Mouse (Mus musculus) neural tube, embryonic 15.5 days (tissue): Measurements from ENCODE around the gene Mtfr2. TPM values are rescaled to one million over a fixed set of nuclear protein-coding genes. Genes with fewer than 3 reads are reported as not detected.

Experiments used
- ATAC-seq: fragments of 200-750 bp; cut with Nextera tagmentation; 2 replicates; pipeline ENCODE4 v1.8.0; 2017; ENCODE audit warnings: mild to moderate bottlenecking, moderate TSS enrichment, moderate library complexity; ENCODE audit not compliant: low FRiP score
- H3K27ac ChIP-seq: fragments of 300-500 bp; sonication (generic); replicated peaks from 2 replicates; pipeline ENCODE4 v1.5.1; 2015; ENCODE audit warnings: mild to moderate bottlenecking, inconsistent platforms
- H3K27me3 ChIP-seq: fragments of 300-500 bp; sonication (generic); replicated peaks from 2 replicates; pipeline ENCODE4 v1.6.1; 2015; ENCODE audit warnings: inconsistent platforms
- H3K36me3 ChIP-seq: fragments of 300-500 bp; sonication (generic); 2 replicates; pipeline ENCODE4 v1.6.1; 2015; ENCODE audit warnings: inconsistent platforms
- H3K4me1 ChIP-seq: fragments of 300-500 bp; sonication (generic); 2 replicates; pipeline ENCODE4 v1.6.1; 2015; ENCODE audit warnings: inconsistent platforms
- H3K4me2 ChIP-seq: fragments of 300-500 bp; sonication (generic); 2 replicates; pipeline ENCODE4 v1.6.1; 2015; ENCODE audit warnings: inconsistent platforms, mild to moderate bottlenecking, moderate library complexity
- H3K4me3 ChIP-seq: fragments of 300-500 bp; sonication (generic); replicated peaks from 2 replicates; pipeline ENCODE4 v1.5.1; 2015; ENCODE audit warnings: mild to moderate bottlenecking, inconsistent platforms
- H3K9ac ChIP-seq: fragments of 300-500 bp; sonication (generic); replicated peaks from 2 replicates; pipeline ENCODE4 v1.6.1; 2015; ENCODE audit warnings: mild to moderate bottlenecking, inconsistent platforms
- H3K9me3 ChIP-seq: fragments of 300-500 bp; sonication (generic); replicated peaks from 2 replicates; pipeline ENCODE4 v1.6.1; 2016; ENCODE audit warnings: inconsistent platforms
- WGBS: fragments of 180-500 bp; shearing (Covaris S2); methylation state at CpG from one replicate; pipeline ENCODE4 v1.1.7; 2015; ENCODE audit warnings: mixed read lengths; 5-methylcytosine and 5-hydroxymethylcytosine counted together
- polyA plus RNA-seq: library from polyadenylated mRNA; unstranded; fragments of >200 nt; fragmentation: Nextera tagmentation; extraction: Ambion mirVana; gene quantifications from 2 replicates; pipeline ENCODE4 v1.2.1, GENCODE M21; 2015

Mtfr2 gene
- polyA plus RNA-seq, 1 experiment from 2014 or later: 0.31 TPM

DNA sequence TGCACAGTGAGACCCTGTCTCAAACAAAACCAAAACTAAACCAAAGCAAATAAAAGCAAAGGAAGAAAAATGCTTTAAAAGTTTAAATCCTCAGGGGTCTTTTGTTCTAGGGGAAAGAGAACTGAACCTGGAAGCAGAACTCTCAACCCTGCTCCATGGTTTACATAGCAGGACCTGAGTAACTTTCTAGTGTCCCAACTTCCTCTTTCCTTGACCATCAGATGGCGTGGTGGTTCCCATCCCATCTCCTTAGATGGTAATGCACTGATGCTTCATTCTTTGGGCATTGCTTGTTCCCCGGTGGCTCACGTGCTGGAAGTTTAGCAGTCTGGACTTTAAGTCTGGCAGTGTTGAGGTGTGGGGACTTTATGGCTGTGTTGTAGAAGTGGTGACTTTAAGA, 33.8 kb downstream of the Mtfr2 start:
- Histone ChIP-seq H3K27me3 (no peaks in the 10 kb centered on the region), H3K4me3 (no peak overlapping the region), H3K36me3 (no peaks in the 10 kb centered on the region), H3K9ac (no peak overlapping the region), H3K4me2 (no peak overlapping the region), H3K4me1 (peaks cover 11% of the 10 kb centered on the region; the same call in 1 of the 2 replicates), H3K27ac (no peak overlapping the region), H3K9me3 (no peaks in the 10 kb centered on the region)
- WGBS: 90% methylated on average over 3 of the region's 3 CpGs
- no peak for ATAC-seq

GRCm38 (mm10) chr10:20382807-20383419, 35.3 kb downstream of the Mtfr2 start:
- no peak overlapping the region for H3K4me3 ChIP-seq
- no peaks in the 10 kb centered on the region for H3K36me3 ChIP-seq
- H3K27me3 ChIP-seq: no peaks in the 10 kb centered on the region
- H3K9me3 ChIP-seq: no peaks in the 10 kb centered on the region
- peaks cover 11% of the 10 kb centered on the region; the same call in 1 of the 2 replicates for H3K4me1 ChIP-seq
- H3K27ac ChIP-seq: no peak overlapping the region
- no peak overlapping the region for H3K9ac ChIP-seq
- no peak overlapping the region for H3K4me2 ChIP-seq
- peak; percentile 84 for ATAC-seq
- WGBS: 70% methylated on average over 6 of the region's 6 CpGs

- Histone ChIP-seq H3K27me3 (no peaks in the 10 kb centered on the region), H3K4me2 (no peak overlapping the region), H3K9me3 (no peaks in the 10 kb centered on the region), H3K9ac (no peak overlapping the region), H3K36me3 (no peaks in the 10 kb centered on the region), H3K27ac (no peak overlapping the region), H3K4me3 (no peak overlapping the region), H3K4me1 (no peaks in the 10 kb centered on the region)
- no peak for ATAC-seq
- WGBS: 80% methylated on average over 3 of the region's 3 CpGs
These were observed 43.0 kb downstream of the Mtfr2 start for GRCm38 (mm10) chr10:20390568-20390967.

DNA sequence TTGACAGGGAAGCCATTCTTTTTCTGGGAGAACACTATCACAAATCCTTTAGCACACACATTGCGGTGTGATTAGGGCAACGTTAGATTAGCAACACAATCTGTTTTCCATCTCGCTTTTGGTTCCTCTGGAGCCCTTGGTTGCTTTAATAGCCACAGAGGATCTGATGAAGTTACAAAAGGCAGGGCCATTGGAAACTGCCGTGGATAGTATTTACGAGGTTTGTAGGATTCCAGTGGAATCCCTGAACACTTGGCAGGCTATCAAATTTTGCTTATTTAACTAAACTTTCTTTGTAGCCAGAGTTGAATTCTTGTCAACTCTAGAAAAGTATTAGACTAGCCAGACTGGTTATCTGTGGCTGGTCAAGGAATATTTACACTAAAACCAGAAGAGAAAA, 47.2 kb downstream of the Mtfr2 start:
- WGBS: 68% methylated on average over 5 of the region's 5 CpGs
- ATAC-seq: no peak
- H3K4me1 ChIP-seq: peaks cover 4% of the 10 kb centered on the region; the same call in 1 of the 2 replicates
- H3K9ac ChIP-seq: no peak overlapping the region
- H3K27me3 ChIP-seq: no peaks in the 10 kb centered on the region
- H3K9me3 ChIP-seq: no peaks in the 10 kb centered on the region
- no peak overlapping the region for H3K27ac ChIP-seq
- H3K4me3 ChIP-seq: no peak overlapping the region
- H3K36me3 ChIP-seq: no peaks in the 10 kb centered on the region
- H3K4me2 ChIP-seq: no peak overlapping the region

GRCm38 (mm10) chr10:20395778-20396177, 48.2 kb downstream of the Mtfr2 start:
- no peaks in the 10 kb centered on the region for H3K27me3 ChIP-seq
- WGBS: 96% methylated on average over 3 of the region's 3 CpGs
- peaks cover 4% of the 10 kb centered on the region; the same call in 1 of the 2 replicates for H3K4me1 ChIP-seq
- no peak overlapping the region for H3K4me3 ChIP-seq
- no peaks in the 10 kb centered on the region for H3K9me3 ChIP-seq
- H3K9ac ChIP-seq: no peak overlapping the region
- no peak overlapping the region for H3K4me2 ChIP-seq
- no peaks in the 10 kb centered on the region for H3K36me3 ChIP-seq
- no peak overlapping the region for H3K27ac ChIP-seq
- ATAC-seq: no peak

DNA sequence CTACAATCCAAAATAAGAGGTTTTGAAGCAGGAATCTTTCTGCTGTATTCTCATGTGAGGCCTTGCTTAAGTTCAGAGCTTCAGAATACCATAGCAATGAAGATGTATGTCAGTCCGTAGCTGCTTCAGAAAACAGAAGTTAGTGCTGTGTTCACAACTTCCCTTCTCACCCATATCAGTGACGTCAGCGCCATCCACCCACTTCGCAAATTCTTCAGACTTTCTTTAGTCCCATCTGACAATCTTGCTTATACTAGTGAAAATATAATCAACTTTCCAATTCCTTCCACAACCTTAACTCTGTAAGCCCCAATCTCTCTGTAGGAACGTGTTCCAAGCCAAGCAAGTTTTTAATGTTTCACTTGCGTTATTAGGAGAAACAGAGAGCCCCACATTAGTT, 50.7 kb downstream of the Mtfr2 start:
- ATAC-seq: no peak
- H3K9ac ChIP-seq: no peak overlapping the region
- H3K27ac ChIP-seq: no peak overlapping the region
- 81% methylated on average over 6 of the region's 6 CpGs for WGBS
- no peaks in the 10 kb centered on the region for H3K9me3 ChIP-seq
- no peak overlapping the region for H3K4me2 ChIP-seq
- H3K4me3 ChIP-seq: no peak overlapping the region
- no peaks in the 10 kb centered on the region for H3K36me3 ChIP-seq
- no peaks in the 10 kb centered on the region for H3K27me3 ChIP-seq
- H3K4me1 ChIP-seq: peaks cover 4% of the 10 kb centered on the region; the same call in 1 of the 2 replicates

DNA sequence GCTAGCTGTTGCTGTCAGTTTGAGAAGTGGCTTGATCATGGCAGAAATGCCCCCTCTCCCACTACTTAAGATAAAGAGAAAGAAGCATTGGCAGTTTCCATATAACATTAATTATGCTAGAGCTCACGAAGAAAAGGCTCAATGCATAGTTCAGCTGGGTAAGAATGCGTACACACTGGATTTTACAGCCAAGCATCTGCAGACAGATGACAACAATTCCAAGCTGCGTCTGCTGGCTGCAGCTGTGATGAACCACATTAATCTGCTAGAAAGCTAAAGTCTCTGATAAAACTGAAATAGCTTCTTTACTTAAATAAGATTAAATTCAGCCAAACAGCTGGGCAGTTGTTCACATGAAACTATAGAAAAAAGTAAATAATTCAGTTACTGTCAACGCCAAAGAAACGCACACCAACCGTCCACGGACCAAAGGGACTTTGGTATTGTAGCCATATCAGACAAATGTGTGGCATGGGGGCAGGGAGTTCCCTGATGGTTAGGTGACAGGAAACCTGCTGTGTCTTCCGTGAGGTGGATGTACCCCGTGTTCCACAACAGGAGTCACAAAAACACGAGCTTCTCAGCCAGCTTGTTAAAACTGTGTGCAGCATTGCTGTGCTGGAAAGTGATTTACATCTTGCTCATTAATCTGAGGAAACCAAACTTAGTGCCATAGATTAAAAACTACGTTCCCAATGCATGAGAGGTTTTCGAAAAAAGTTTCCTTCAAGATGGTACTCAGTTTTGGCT, 51.2 kb downstream of the Mtfr2 start:
- Histone ChIP-seq H3K9ac (no peak overlapping the region), H3K4me1 (peaks cover 4% of the 10 kb centered on the region; the same call in 1 of the 2 replicates), H3K27ac (no peak overlapping the region), H3K4me3 (no peak overlapping the region), H3K27me3 (no peaks in the 10 kb centered on the region), H3K4me2 (no peak overlapping the region), H3K9me3 (no peaks in the 10 kb centered on the region), H3K36me3 (no peaks in the 10 kb centered on the region)
- WGBS: 68% methylated on average over 12 of the region's 12 CpGs
- ATAC-seq: no peak

GRCm38 (mm10) chr10:20400406-20400805, 52.8 kb downstream of the Mtfr2 start:
- H3K9ac ChIP-seq: no peak overlapping the region
- H3K36me3 ChIP-seq: no peaks in the 10 kb centered on the region
- no peaks in the 10 kb centered on the region for H3K27me3 ChIP-seq
- H3K27ac ChIP-seq: no peak overlapping the region
- H3K9me3 ChIP-seq: no peaks in the 10 kb centered on the region
- ATAC-seq: no peak
- WGBS: 76% methylated on average over 15 of the region's 15 CpGs
- H3K4me2 ChIP-seq: peak overlapping the region; percentile 7; the same call in 1 of the 2 replicates
- H3K4me3 ChIP-seq: no peak overlapping the region
- peaks cover 4% of the 10 kb centered on the region; the same call in 1 of the 2 replicates for H3K4me1 ChIP-seq

DNA sequence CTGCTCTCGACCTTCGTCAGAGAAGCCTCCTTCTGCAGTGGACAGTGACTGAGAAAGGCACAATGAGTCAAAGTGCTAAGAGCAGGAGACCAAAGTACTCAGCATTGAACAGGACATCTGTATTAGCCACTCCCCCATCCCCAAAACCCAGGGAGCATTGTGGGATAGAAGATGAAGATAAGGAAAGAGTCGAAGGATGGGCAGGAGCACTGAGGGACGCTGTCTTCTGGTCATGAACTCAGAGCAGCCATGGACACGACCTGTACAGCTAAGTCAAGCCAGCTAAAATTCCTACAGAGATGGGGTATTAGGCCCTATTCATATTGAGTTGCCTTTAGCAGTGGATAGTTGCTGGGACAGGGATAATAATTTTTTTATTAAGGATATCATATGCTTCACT, 55.4 kb downstream of the Mtfr2 start:
- Histone ChIP-seq H3K4me2 (no peak overlapping the region), H3K4me3 (no peak overlapping the region), H3K9ac (no peak overlapping the region), H3K4me1 (peaks cover 4% of the 10 kb centered on the region; the same call in 1 of the 2 replicates), H3K27ac (no peak overlapping the region), H3K27me3 (no peaks in the 10 kb centered on the region), H3K9me3 (no peaks in the 10 kb centered on the region), H3K36me3 (no peaks in the 10 kb centered on the region)
- no peak for ATAC-seq
- 90% methylated on average over 5 of the region's 5 CpGs for WGBS

DNA sequence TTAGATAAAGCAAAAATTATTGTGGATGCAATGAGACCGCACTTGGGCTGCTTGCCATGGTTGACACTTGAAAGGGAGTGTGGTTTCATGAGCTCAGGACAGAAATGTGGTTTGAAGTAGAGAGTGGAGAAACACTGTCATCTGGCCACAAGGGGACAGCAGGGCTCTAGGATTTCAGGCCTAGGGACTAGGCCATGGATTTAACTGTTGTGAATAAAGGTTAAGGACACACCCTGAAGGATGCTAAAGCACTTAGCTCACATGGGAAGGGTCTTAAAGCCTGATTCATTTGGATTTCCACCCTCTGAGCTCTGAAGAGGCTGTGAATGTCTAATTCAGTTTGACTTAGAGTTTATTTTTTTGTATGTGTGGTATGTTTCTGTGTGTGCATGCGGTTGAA, 57.9 kb downstream of the Mtfr2 start:
- Histone ChIP-seq H3K4me1 (no peaks in the 10 kb centered on the region), H3K9ac (no peak overlapping the region), H3K36me3 (no peaks in the 10 kb centered on the region), H3K27me3 (no peaks in the 10 kb centered on the region), H3K4me2 (no peak overlapping the region), H3K27ac (no peak overlapping the region), H3K4me3 (no peak overlapping the region), H3K9me3 (no peaks in the 10 kb centered on the region)
- 95% methylated on average over 2 of the region's 2 CpGs for WGBS
- ATAC-seq: peak; percentile 78; the same call in 1 of the 2 replicates

- Histone ChIP-seq H3K27me3 (no peaks in the 10 kb centered on the region), H3K4me1 (no peaks in the 10 kb centered on the region), H3K9ac (no peak overlapping the region), H3K27ac (no peak overlapping the region), H3K4me3 (no peak overlapping the region), H3K36me3 (no peaks in the 10 kb centered on the region), H3K4me2 (no peak overlapping the region), H3K9me3 (0 out of 2 replicates have a peak, but pooled peaks cover 4% of the 10 kb centered on the region)
- no peak for ATAC-seq
- 90% methylated on average over 3 of the region's 3 CpGs for WGBS
These were observed 60.8 kb downstream of the Mtfr2 start for GRCm38 (mm10) chr10:20408336-20408735.

- no peaks in the 10 kb centered on the region for H3K27me3 ChIP-seq
- WGBS: 84% methylated on average over 10 of the region's 10 CpGs
- H3K4me1 ChIP-seq: no peaks in the 10 kb centered on the region
- H3K4me3 ChIP-seq: no peak overlapping the region
- H3K27ac ChIP-seq: no peak overlapping the region
- H3K36me3 ChIP-seq: no peaks in the 10 kb centered on the region
- H3K9ac ChIP-seq: no peak overlapping the region
- no peak for ATAC-seq
- H3K9me3 ChIP-seq: 0 out of 2 replicates have a peak, but pooled peaks cover 4% of the 10 kb centered on the region
- H3K4me2 ChIP-seq: no peak overlapping the region
These were observed 61.6 kb downstream of the Mtfr2 start for GRCm38 (mm10) chr10:20409181-20409580.
